Mouse (Mus musculus): ENCODE measurements around the gene Jrkl. TPM values are rescaled to one million over a fixed set of nuclear protein-coding genes. Genes with fewer than 3 reads are reported as not detected.

Jrkl gene
- polyA plus RNA-seq, 1 experiment, result 0.09 TPM

- 57% methylated on average over 5 of the region's 5 CpGs for WGBS
These were observed 41.9 kb downstream of the Jrkl start for GRCm38 (mm10) chr9:13203681-13204080.

DNA sequence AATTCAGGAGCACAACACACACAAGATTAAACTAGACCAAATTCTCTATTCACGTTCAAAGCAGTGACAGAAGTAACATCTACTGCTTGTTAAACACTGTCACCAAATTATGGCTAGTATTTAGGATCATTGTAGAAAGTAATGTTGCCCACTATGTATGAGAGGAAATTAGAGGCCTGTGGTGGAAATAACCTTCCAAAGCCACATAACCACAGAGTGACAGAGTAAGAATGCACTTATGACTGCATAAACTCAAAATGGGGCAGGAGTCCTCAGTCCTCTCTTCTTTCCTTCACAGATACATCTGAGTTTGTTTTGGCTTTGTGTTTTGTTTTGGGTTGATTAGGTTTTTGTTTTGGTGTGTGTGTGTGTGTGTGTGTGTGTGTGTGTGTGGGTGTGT is 42.5 kb downstream of the Jrkl start:
- H3K36me3 ChIP-seq (ENCODE audit: control insufficient read depth, insufficient read depth, low read length), result no peaks in the 10 kb centered on the region
- no peak overlapping the region for H3K27ac ChIP-seq (ENCODE audit: insufficient read depth, low read depth, low read length)
- no peak for TF ChIP-seq CTCF (IDR thresholded peaks at IDR 0.05; ENCODE audit: extremely low read depth, insufficient read length, insufficient replicate concordance, low read depth, low read length)
- TF ChIP-seq POLR2A (IDR thresholded peaks at IDR 0.05; ENCODE audit: low read depth, low read length), result no peak
- 53% methylated on average over 1 of the region's 1 CpGs for WGBS
- no peaks in the 10 kb centered on the region for H3K4me1 ChIP-seq (ENCODE audit: control insufficient read depth, insufficient read depth, insufficient read length, low read length)
- H3K27me3 ChIP-seq (ENCODE audit: control insufficient read depth, insufficient read depth, low read length), result no peaks in the 10 kb centered on the region
- no peak overlapping the region for H3K4me3 ChIP-seq (ENCODE audit: low read depth, low read length)

More at GRCm38 (mm10) chr9:13203681-13204080, 41.9 kb downstream of the Jrkl start:
- Histone ChIP-seq H3K4me1 (ENCODE audit: control insufficient read depth, insufficient read depth, insufficient read length, low read length) (no peaks in the 10 kb centered on the region), H3K27ac (ENCODE audit: insufficient read depth, low read depth, low read length) (no peak overlapping the region), H3K27me3 (ENCODE audit: control insufficient read depth, insufficient read depth, low read length) (no peaks in the 10 kb centered on the region), H3K36me3 (ENCODE audit: control insufficient read depth, insufficient read depth, low read length) (no peaks in the 10 kb centered on the region), H3K4me3 (ENCODE audit: low read depth, low read length) (no peak overlapping the region)
- TF ChIP-seq CTCF (IDR thresholded peaks at IDR 0.05; ENCODE audit: extremely low read depth, insufficient read length, insufficient replicate concordance, low read depth, low read length), result no peak
- TF ChIP-seq POLR2A (IDR thresholded peaks at IDR 0.05; ENCODE audit: low read depth, low read length), result no peak

DNA sequence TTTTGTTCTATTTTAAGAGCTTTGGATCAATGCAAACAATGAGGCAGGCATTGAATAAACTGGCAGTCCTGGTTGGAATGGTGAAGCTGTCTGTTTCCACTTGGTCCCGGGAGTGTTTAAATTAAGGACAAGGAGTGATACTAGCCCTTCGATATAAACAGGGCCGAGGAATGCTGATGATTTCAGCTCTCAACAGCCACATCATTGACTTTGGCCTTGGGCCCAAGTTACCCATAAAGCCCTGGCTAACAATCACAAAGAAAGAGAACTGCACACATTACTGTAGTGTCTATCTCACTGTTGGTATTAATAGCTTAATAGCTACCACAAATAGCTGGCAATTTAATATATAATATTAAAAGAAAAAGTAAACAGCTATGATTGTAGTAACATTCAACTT is 45.5 kb downstream of the Jrkl start:
- H3K27me3 ChIP-seq (ENCODE audit: control insufficient read depth, insufficient read depth, low read length), result no peaks in the 10 kb centered on the region
- TF ChIP-seq CTCF (IDR thresholded peaks at IDR 0.05; ENCODE audit: extremely low read depth, insufficient read length, insufficient replicate concordance, low read depth, low read length) (no peak), POLR2A (IDR thresholded peaks at IDR 0.05; ENCODE audit: low read depth, low read length) (no peak)
- no peaks in the 10 kb centered on the region for H3K4me1 ChIP-seq (ENCODE audit: control insufficient read depth, insufficient read depth, insufficient read length, low read length)
- H3K4me3 ChIP-seq (ENCODE audit: low read depth, low read length), result no peak overlapping the region
- no peak overlapping the region for H3K27ac ChIP-seq (ENCODE audit: insufficient read depth, low read depth, low read length)
- 35% methylated on average over 3 of the region's 3 CpGs for WGBS
- no peaks in the 10 kb centered on the region for H3K36me3 ChIP-seq (ENCODE audit: control insufficient read depth, insufficient read depth, low read length)

- Histone ChIP-seq H3K27ac (ENCODE audit: insufficient read depth, low read depth, low read length) (no peak overlapping the region), H3K36me3 (ENCODE audit: control insufficient read depth, insufficient read depth, low read length) (no peaks in the 10 kb centered on the region), H3K4me3 (ENCODE audit: low read depth, low read length) (no peak overlapping the region), H3K27me3 (ENCODE audit: control insufficient read depth, insufficient read depth, low read length) (no peaks in the 10 kb centered on the region), H3K4me1 (ENCODE audit: control insufficient read depth, insufficient read depth, insufficient read length, low read length) (no peaks in the 10 kb centered on the region)
- WGBS, result 6% methylated on average over 7 of the region's 7 CpGs
- TF ChIP-seq POLR2A (IDR thresholded peaks at IDR 0.05; ENCODE audit: low read depth, low read length), result no peak
- peak; percentile 63; the same call in 1 of the 2 replicates for TF ChIP-seq CTCF (IDR thresholded peaks at IDR 0.05; ENCODE audit: extremely low read depth, insufficient read length, insufficient replicate concordance, low read depth, low read length)
These were observed 49.9 kb downstream of the Jrkl start for GRCm38 (mm10) chr9:13195762-13196161.

DNA sequence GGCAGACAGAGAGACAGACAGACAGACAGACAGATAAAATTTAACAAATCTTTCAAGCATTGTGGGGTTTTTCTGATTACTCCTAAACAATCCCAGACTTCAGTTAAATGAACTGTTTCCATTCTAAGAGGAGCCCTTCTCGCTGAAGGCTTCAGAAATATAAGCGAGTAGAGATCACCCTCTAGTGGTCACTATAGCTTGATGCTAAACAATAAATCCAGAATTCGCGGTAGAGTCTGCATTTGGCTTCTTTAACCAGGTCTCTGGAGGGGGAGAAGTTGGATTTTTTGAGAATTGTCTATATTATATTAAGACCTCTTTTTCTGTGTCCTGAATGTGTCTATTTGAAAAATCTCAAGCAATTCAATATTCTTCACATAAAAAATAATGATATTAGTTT is 50.4 kb downstream of the Jrkl start:
- Histone ChIP-seq H3K27ac (ENCODE audit: insufficient read depth, low read depth, low read length) (no peak overlapping the region), H3K4me3 (ENCODE audit: low read depth, low read length) (no peak overlapping the region), H3K36me3 (ENCODE audit: control insufficient read depth, insufficient read depth, low read length) (no peaks in the 10 kb centered on the region), H3K27me3 (ENCODE audit: control insufficient read depth, insufficient read depth, low read length) (no peaks in the 10 kb centered on the region), H3K4me1 (ENCODE audit: control insufficient read depth, insufficient read depth, insufficient read length, low read length) (no peaks in the 10 kb centered on the region)
- no peak for TF ChIP-seq CTCF (IDR thresholded peaks at IDR 0.05; ENCODE audit: extremely low read depth, insufficient read length, insufficient replicate concordance, low read depth, low read length)
- no peak for TF ChIP-seq POLR2A (IDR thresholded peaks at IDR 0.05; ENCODE audit: low read depth, low read length)
- WGBS, result 1% methylated on average over 4 of the region's 4 CpGs

GRCm38 (mm10) chr9:13194619-13195018 is 51.0 kb downstream of the Jrkl start:
- 90% methylated on average over 4 of the region's 4 CpGs for WGBS
- Histone ChIP-seq H3K36me3 (ENCODE audit: control insufficient read depth, insufficient read depth, low read length) (no peaks in the 10 kb centered on the region), H3K27me3 (ENCODE audit: control insufficient read depth, insufficient read depth, low read length) (no peaks in the 10 kb centered on the region), H3K4me1 (ENCODE audit: control insufficient read depth, insufficient read depth, insufficient read length, low read length) (no peaks in the 10 kb centered on the region), H3K4me3 (ENCODE audit: low read depth, low read length) (no peak overlapping the region), H3K27ac (ENCODE audit: insufficient read depth, low read depth, low read length) (no peak overlapping the region)
- TF ChIP-seq CTCF (IDR thresholded peaks at IDR 0.05; ENCODE audit: extremely low read depth, insufficient read length, insufficient replicate concordance, low read depth, low read length) (no peak), POLR2A (IDR thresholded peaks at IDR 0.05; ENCODE audit: low read depth, low read length) (no peak)

Other genes with a start within 250 kb of the Jrkl start
- gene Ccdc82, start 1.1 kb upstream of the Jrkl start, polyA plus RNA-seq (2012; rRNA removed), result 1.7 and 4.1 TPM in 2 replicates
- 1.6 and 2.8 TPM in 2 replicates for gene Maml2, start 52.1 kb upstream of the Jrkl start, polyA plus RNA-seq (2012; rRNA removed)
- not detected in 2 replicates for gene Gm17571, start 200.9 kb upstream of the Jrkl start, polyA plus RNA-seq (2012; rRNA removed)